Mouse (Mus musculus): ENCODE results near the gene Gm28053.
A peak's percentile ranks its signal among the peaks of the same experiment; 100 is the strongest.
"Not testable (repeated sequence)": the region's sequence is repeated elsewhere in the genome, so short reads cannot be mapped to it uniquely, and the experiment has no call there.

The Gm28053 gene

GRCm38 (mm10) chr6:48718455-48718854 lies at the start of gene Gm28053, which contains the start of gene Gimap7:
TSS of gene Gm28053 (plus strand) at chr6:48718607.
TSS of gene Gimap7 (plus strand) at chr6:48718621.
- no peak for DNase-seq

GRCm38 (mm10) chr6:48669446-48669969 lies 48.9 kb upstream of the Gm28053 start:
- no peak for DNase-seq

- DNase-seq = no peak
Observed at GRCm38 (mm10) chr6:48674291-48675058, 43.9 kb upstream of the Gm28053 start.

- DNase-seq = no peak
Observed at GRCm38 (mm10) chr6:48675400-48675930, 42.9 kb upstream of the Gm28053 start.

GRCm38 (mm10) chr6:48675931-48676859 lies 42.2 kb upstream of the Gm28053 start, which contains the start of gene Gimap9:
TSS of gene Gimap9 (plus strand) at chr6:48676129.
- DNase-seq = peak; percentile 76

- no peak for DNase-seq
Observed at GRCm38 (mm10) chr6:48676860-48677415, 41.5 kb upstream of the Gm28053 start.

GRCm38 (mm10) chr6:48677492-48678345 lies 40.7 kb upstream of the Gm28053 start:
- DNase-seq = no peak

- no peak for DNase-seq
Observed at GRCm38 (mm10) chr6:48678391-48678790, 40.0 kb upstream of the Gm28053 start.

GRCm38 (mm10) chr6:48679701-48680100 lies 38.7 kb upstream of the Gm28053 start:
- no peak for DNase-seq

- no peak for DNase-seq
Observed at GRCm38 (mm10) chr6:48680421-48680820, 38.0 kb upstream of the Gm28053 start.

GRCm38 (mm10) chr6:48681472-48682090 lies 36.8 kb upstream of the Gm28053 start:
- DNase-seq = peak; percentile 53

GRCm38 (mm10) chr6:48682271-48682670 lies 36.1 kb upstream of the Gm28053 start:
- DNase-seq = no peak

GRCm38 (mm10) chr6:48683263-48683821 lies 35.1 kb upstream of the Gm28053 start:
- not testable (repeated sequence) for DNase-seq

GRCm38 (mm10) chr6:48684319-48684718 lies 34.1 kb upstream of the Gm28053 start, which contains the start of gene Gimap4:
TSS of gene Gimap4 (plus strand) at chr6:48684549.
- DNase-seq = no peak

- no peak for DNase-seq
Observed at GRCm38 (mm10) chr6:48684806-48685205, 33.6 kb upstream of the Gm28053 start.

GRCm38 (mm10) chr6:48685251-48685650 lies 33.2 kb upstream of the Gm28053 start:
- DNase-seq = no peak

- DNase-seq = no peak
Observed at GRCm38 (mm10) chr6:48685694-48686665, 32.4 kb upstream of the Gm28053 start.

GRCm38 (mm10) chr6:48687077-48687476 lies 31.3 kb upstream of the Gm28053 start:
- no peak for DNase-seq

- DNase-seq = no peak
Observed at GRCm38 (mm10) chr6:48689320-48689719, 29.1 kb upstream of the Gm28053 start.

All from kidney, postnatal 14 days (tissue).